Mouse (Mus musculus): Measurements from ENCODE around the gene Olfr820. TPM values are rescaled to one million over a fixed set of nuclear protein-coding genes. Genes with fewer than 3 reads are reported as not detected.

Olfr820 gene
- polyA plus RNA-seq, 1 experiment from 2014 or later: not detected

Other genes with a start within 250 kb of the Olfr820 start
- gene Olfr808, start 247.1 kb upstream of the Olfr820 start, polyA plus RNA-seq (2015; fragmentation: Nextera tagmentation; extraction: Ambion mirVana): not detected in 2 replicates
- not detected in 2 replicates for gene Olfr809, start 238.0 kb upstream of the Olfr820 start, polyA plus RNA-seq (2015; fragmentation: Nextera tagmentation; extraction: Ambion mirVana)
- not detected in 2 replicates for gene Olfr810, start 217.7 kb upstream of the Olfr820 start, polyA plus RNA-seq (2015; fragmentation: Nextera tagmentation; extraction: Ambion mirVana)
- gene Olfr811, start 208.2 kb upstream of the Olfr820 start, polyA plus RNA-seq (2015; fragmentation: Nextera tagmentation; extraction: Ambion mirVana): not detected in 2 replicates
- gene Olfr812, start 166.5 kb upstream of the Olfr820 start, polyA plus RNA-seq (2015; fragmentation: Nextera tagmentation; extraction: Ambion mirVana): not detected in 2 replicates
- not detected in 2 replicates for gene Olfr813, start 157.3 kb upstream of the Olfr820 start, polyA plus RNA-seq (2015; fragmentation: Nextera tagmentation; extraction: Ambion mirVana)
- not detected in 2 replicates for gene Olfr814, start 132.8 kb upstream of the Olfr820 start, polyA plus RNA-seq (2015; fragmentation: Nextera tagmentation; extraction: Ambion mirVana)
- gene Olfr815, start 106.8 kb upstream of the Olfr820 start, polyA plus RNA-seq (2015; fragmentation: Nextera tagmentation; extraction: Ambion mirVana): not detected in 2 replicates
- gene Olfr816, start 97.0 kb upstream of the Olfr820 start, polyA plus RNA-seq (2015; fragmentation: Nextera tagmentation; extraction: Ambion mirVana): not detected in 2 replicates
- gene Olfr818, start 63.5 kb upstream of the Olfr820 start, polyA plus RNA-seq (2015; fragmentation: Nextera tagmentation; extraction: Ambion mirVana): not detected in 2 replicates
- not detected in 2 replicates for gene Olfr819, start 45.4 kb upstream of the Olfr820 start, polyA plus RNA-seq (2015; fragmentation: Nextera tagmentation; extraction: Ambion mirVana)
- gene Olfr247, start 36.5 kb upstream of the Olfr820 start, polyA plus RNA-seq (2015; fragmentation: Nextera tagmentation; extraction: Ambion mirVana): not detected in 2 replicates
- not detected in 2 replicates for gene Gm10310, start 27.6 kb upstream of the Olfr820 start, polyA plus RNA-seq (2015; fragmentation: Nextera tagmentation; extraction: Ambion mirVana)
- gene Olfr821, start 17.7 kb downstream of the Olfr820 start, polyA plus RNA-seq (2015; fragmentation: Nextera tagmentation; extraction: Ambion mirVana): not detected in 2 replicates
- gene Olfr822, start 58.6 kb downstream of the Olfr820 start, polyA plus RNA-seq (2015; fragmentation: Nextera tagmentation; extraction: Ambion mirVana): not detected in 2 replicates
- gene Olfr823, start 102.8 kb downstream of the Olfr820 start, polyA plus RNA-seq (2015; fragmentation: Nextera tagmentation; extraction: Ambion mirVana): not detected in 2 replicates
- not detected in 2 replicates for gene Olfr824, start 117.4 kb downstream of the Olfr820 start, polyA plus RNA-seq (2015; fragmentation: Nextera tagmentation; extraction: Ambion mirVana)
- gene Olfr825, start 154.1 kb downstream of the Olfr820 start, polyA plus RNA-seq (2015; fragmentation: Nextera tagmentation; extraction: Ambion mirVana): not detected in 2 replicates
- gene Olfr826, start 171.6 kb downstream of the Olfr820 start, polyA plus RNA-seq (2015; fragmentation: Nextera tagmentation; extraction: Ambion mirVana): not detected in 2 replicates
- not detected in 2 replicates for gene Olfr827, start 201.8 kb downstream of the Olfr820 start, polyA plus RNA-seq (2015; fragmentation: Nextera tagmentation; extraction: Ambion mirVana)

All from midbrain, embryonic 15.5 days (tissue).